30 mouse cellular contexts compared by ENCODE assay signal in genomic region chr13:111624115-111624514, GRCm38 (mm10). TPM values are rescaled to one million over a fixed set of nuclear protein-coding genes. Genes with fewer than 3 reads are reported as not detected.
A peak's percentile ranks its signal among the peaks of the same experiment; 100 is the strongest.
DNase-seq lines count a peak whose midpoint lies in the region; ATAC-seq and TF ChIP-seq lines count a peak whose summit lies in the region.
"Had no signal": no experiment of that assay in that cellular context is flagged by ENCODE, and none has a peak within 500 bp of the region (broad histone marks: within the 10 kb centered on the region; RNA-seq: fewer than 3 reads in every experiment).

No protein-coding gene starts in this region.

- in situ Hi-C loops in CH12.LX (cut with MboI; ENCODE audit: low pct_ligation_motif_present, low pct_unique_long_range_greater_than_20kb, low sequenced_read_pairs), result no loop called here

- H3K9ac ChIP-seq in CH12.LX (ENCODE audit: insufficient read depth, low read depth), result no peak overlapping the region
- H3K9ac ChIP-seq: embryonic facial prominence, embryonic 15.5 days; forebrain, embryonic 12.5 days; forebrain, postnatal 0 days; heart, embryonic 12.5 days; hindbrain, embryonic 14.5 days; intestine, embryonic 15.5 days had no signal

- TF ChIP-seq EP300 in CH12.LX (IDR thresholded peaks at IDR 0.05; ENCODE audit: low read length), result no peak

- H3K9me3 ChIP-seq in CH12.LX (replicated peaks; ENCODE audit: low read length), result no peaks in the 10 kb centered on the region
- H3K9me3 ChIP-seq: embryonic facial prominence, embryonic 15.5 days; forebrain, embryonic 12.5 days; heart, embryonic 12.5 days; hindbrain, embryonic 10.5 days; intestine, embryonic 15.5 days had no signal

- H3K27ac ChIP-seq in CH12.LX (ENCODE audit: insufficient read depth, low read depth), result no peak overlapping the region
- H3K27ac ChIP-seq: embryonic facial prominence, embryonic 15.5 days; forebrain, embryonic 12.5 days; gastrocnemius, adult 2 months; hindbrain, embryonic 10.5 days; hindbrain, embryonic 14.5 days; intestine, embryonic 15.5 days had no signal

- H3K4me3 ChIP-seq in CH12.LX (replicated peaks in 1 of 3; ENCODE audit: low read depth in 2 of 3, low read length in 2 of 3, poor library complexity in 1 of 3), result no peak overlapping the region
- H3K4me3 ChIP-seq: embryonic facial prominence, embryonic 15.5 days; erythroblast, embryonic 14.5 days; forebrain, embryonic 12.5 days; gastrocnemius, adult 2 months; heart, embryonic 12.5 days; hindbrain, embryonic 10.5 days; intestine, embryonic 15.5 days had no signal

- peak; percentile 11 for DNase-seq in 3T3-L1 (ENCODE audit: low read depth, low spot score)
- DNase-seq in CH12.LX (ENCODE audit: extremely low read depth), result peak; percentile 27
- peak; percentile 28 for DNase-seq in brain, adult 2 months (ENCODE audit: low read depth, low spot score)
- DNase-seq in left cerebral cortex, adult 8-10 months (ENCODE audit: low spot score in 2 of 2), result no peak
- DNase-seq in spleen, adult 18-20 months, result no peak
- DNase-seq in kidney, postnatal 36 days, result no peak
- no peak for DNase-seq in frontal cortex, postnatal 25 days (ENCODE audit: low spot score in 2 of 2)
- DNase-seq: adrenal gland, postnatal 25 days; B cell, adult 2 months; cerebellum, adult 2 months; cerebellum, postnatal 10 days; embryo, embryonic 11 days; forebrain, postnatal 0 days; gastrocnemius, adult 2 months; gastrocnemius, postnatal 36 days; kidney, adult 2 months had no signal

- H3K4me1 ChIP-seq in CH12.LX (ENCODE audit: control insufficient read depth in 1 of 2, insufficient read depth in 2 of 2), result peaks cover 4 to 15% of the 10 kb centered on the region in 2 experiments; a peak in 1 of 4 replicates
- H3K4me1 ChIP-seq: embryonic facial prominence, embryonic 15.5 days; forebrain, embryonic 12.5 days; heart, embryonic 12.5 days had no signal

- no peak for TF ChIP-seq RAD21 in CH12.LX (IDR thresholded peaks at IDR 0.05; ENCODE audit: low read depth, low read length)

- no peak overlapping the region for H3K4me2 ChIP-seq in CH12.LX (ENCODE audit: insufficient read depth, low read depth, poor library complexity, severe bottlenecking)
- H3K4me2 ChIP-seq: embryonic facial prominence, embryonic 15.5 days; forebrain, embryonic 12.5 days; heart, embryonic 12.5 days; hindbrain, embryonic 14.5 days; intestine, embryonic 15.5 days had no signal

- dilution Hi-C loops in CH12.LX (cut with MboI; ENCODE audit: extremely low pct_ligation_motif_present, extremely low pct_unique_long_range_greater_than_20kb, low sequenced_read_pairs), result no loop called here

- no peaks in the 10 kb centered on the region for H3K36me3 ChIP-seq in CH12.LX (replicated peaks in 1 of 2; ENCODE audit: control insufficient read depth in 1 of 2, insufficient read depth in 1 of 2, low read length in 1 of 2)
- H3K36me3 ChIP-seq: embryonic facial prominence, embryonic 15.5 days; forebrain, embryonic 12.5 days; heart, embryonic 12.5 days; hindbrain, embryonic 10.5 days; intestine, embryonic 15.5 days had no signal

- no peaks in the 10 kb centered on the region for H3K27me3 ChIP-seq in CH12.LX (replicated peaks)
- H3K27me3 ChIP-seq: embryonic facial prominence, embryonic 15.5 days; forebrain, embryonic 12.5 days; heart, embryonic 12.5 days; intestine, embryonic 15.5 days had no signal

- no peak for TF ChIP-seq POLR2A in CH12.LX (IDR thresholded peaks at IDR 0.05; ENCODE audit: low read depth, low read length)

- TF ChIP-seq CTCF in CH12.LX (conservative IDR thresholded peaks at IDR 0.05 in 1 of 2, IDR thresholded peaks at IDR 0.05 in 1 of 2; ENCODE audit: low read depth in 2 of 2, low read length in 2 of 2), result no peak

- H3K79me2 ChIP-seq in CH12.LX (replicated peaks; ENCODE audit: control insufficient read depth, extremely low read depth, insufficient read depth, poor library complexity, severe bottlenecking), result no peaks in the 10 kb centered on the region

- peak; percentile 83 for ATAC-seq in megakaryocyte progenitor cell, adult 5-6 weeks (replicated peaks; ENCODE audit: poor library complexity)
- ATAC-seq: CD4-positive, CD25-positive, alpha-beta regulatory T cell, adult 4 months; forebrain, postnatal 0 days; intestine, embryonic 15.5 days had no signal

TF ChIP-seq in CH12.LX, 34 proteins besides CTCF, POLR2A, EP300 and RAD21:
- no peak for TF ChIP-seq RCOR1 (conservative IDR thresholded peaks at IDR 0.05; ENCODE audit: low read depth, low read length)
- peak; percentile 41; the same call in 1 of the 2 replicates for TF ChIP-seq JUND (conservative IDR thresholded peaks at IDR 0.05; ENCODE audit: low read depth, low read length)

RNA-seq across cellular contexts. Expression of gene Gm10198, which starts 31.5 kb away (rescaled TPM):
- total RNA-seq in CH12.LX (2012; rRNA removed), result not detected in 2 replicates
- total RNA-seq in CH12.LX (2014; rRNA removed), result not detected in 2 replicates
- polyA plus RNA-seq in CH12.LX (2012; ENCODE audit: insufficient read length, low read depth), result not detected in 2 replicates
- not detected in 2 replicates for total RNA-seq in megakaryocyte progenitor cell, adult 5-6 weeks (2015)
- total RNA-seq in megakaryocyte progenitor cell, adult 5-6 weeks (2017), result not detected in 2 replicates
- total RNA-seq in left cerebral cortex, adult 8-10 months (2022), result not detected
- total RNA-seq: adrenal gland, adult 18-20 months; adrenal gland, postnatal 25 days; forebrain, postnatal 0 days; gastrocnemius, adult 2 months; gastrocnemius, postnatal 36 days; heart, adult 8-10 months; heart, postnatal 25 days had no signal
- polyA plus RNA-seq: CD4-positive, CD25-positive, alpha-beta regulatory T cell, adult 4 months; cerebellum, adult 2 months; embryonic facial prominence, embryonic 11.5 days; embryonic facial prominence, embryonic 15.5 days; erythroblast, embryonic 14.5 days; forebrain, embryonic 12.5 days; forebrain, postnatal 0 days; heart, embryonic 12.5 days; heart, embryonic 16.5 days; hindbrain, embryonic 10.5 days; hindbrain, embryonic 14.5 days; intestine, embryonic 15.5 days; kidney, adult 2 months had no signal

RNA-seq across cellular contexts. Expression of gene Mier3, which starts 56.7 kb away (rescaled TPM):
- total RNA-seq in CH12.LX (2012; rRNA removed) (3.3 and 3.4 TPM in 2 replicates), CH12.LX (2014; rRNA removed) (7.3 TPM in 2 replicates)
- 7.0 and 7.3 TPM in 2 replicates for polyA plus RNA-seq in CH12.LX (2012; ENCODE audit: insufficient read length, low read depth)
- 32.0 and 33.3 TPM in 2 replicates for total RNA-seq in megakaryocyte progenitor cell, adult 5-6 weeks (2015)
- 35.9 and 53.4 TPM in 2 replicates for total RNA-seq in megakaryocyte progenitor cell, adult 5-6 weeks (2017)
- total RNA-seq in left cerebral cortex, adult 8-10 months (2022), result 10 to 100 TPM; 27.9 to 32.1 (median 30.4) TPM

Comparison
In these comparisons a context has a peak if more than half of its experiments do, and no peak if none do; other contexts are left out.
1. DNase-seq: peak in 3T3-L1 (single experiment), CH12.LX (single experiment) and brain, adult 2 months (single experiment); none in left cerebral cortex, adult 8-10 months (0 of 2), spleen, adult 18-20 months (0 of 2), kidney, postnatal 36 days (0 of 2) and frontal cortex, postnatal 25 days (0 of 2).